Mouse (Mus musculus): ENCODE measurements around the gene Pomt1. TPM values are rescaled to one million over a fixed set of nuclear protein-coding genes. Genes with fewer than 3 reads are reported as not detected.

Pomt1 gene
- total and polyA plus RNA-seq, 3 experiments, result 13.6 to 16.7 (median 16.0) TPM

DNA sequence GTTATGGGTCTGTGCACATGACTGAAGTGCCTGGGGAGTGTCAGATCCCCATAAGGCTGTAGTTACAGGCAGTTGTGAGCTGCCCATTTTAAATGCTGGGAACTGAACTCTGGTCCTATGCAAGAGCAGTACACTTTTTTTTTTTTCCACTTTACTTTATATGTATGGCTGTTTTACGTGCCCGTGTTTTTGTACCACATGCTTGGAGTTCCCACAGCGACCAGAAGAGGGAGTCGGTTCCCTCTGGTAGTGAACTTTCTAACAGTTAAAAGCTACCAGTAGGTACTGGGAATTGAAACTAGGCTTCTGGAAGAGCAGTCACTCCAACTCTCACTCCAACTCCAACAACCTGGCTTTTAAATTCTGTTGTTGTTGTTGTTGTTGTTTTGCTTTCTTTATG, 24.2 kb downstream of the Pomt1 start (continued):
- TF ChIP-seq MAZ (IDR thresholded peaks at IDR 0.05; ENCODE audit: low read depth, low read length) (no peak), MAX (IDR thresholded peaks at IDR 0.05; ENCODE audit: low read length) (peak; percentile 30), IRF4 (IDR thresholded peaks at IDR 0.05; ENCODE audit: low read depth, low read length) (peak; percentile 7; the same call in 1 of the 2 replicates), POLR2AphosphoS2 (IDR thresholded peaks at IDR 0.05; ENCODE audit: low read depth, low read length) (no peak), USF2 (conservative IDR thresholded peaks at IDR 0.05; ENCODE audit: low read depth, low read length) (no peak), ZKSCAN1 (IDR thresholded peaks at IDR 0.05; ENCODE audit: borderline replicate concordance, low read depth, low read length) (no peak), JUN (IDR thresholded peaks at IDR 0.05; ENCODE audit: insufficient read depth, low read depth, low read length) (no peak), SMC3 (IDR thresholded peaks at IDR 0.05; ENCODE audit: low read depth, low read length) (peak; percentile 45), NRF1 (IDR thresholded peaks at IDR 0.05; ENCODE audit: low read depth, low read length) (no peak), PAX5 (IDR thresholded peaks at IDR 0.05; ENCODE audit: low read length) (no peak), ZNF384 (IDR thresholded peaks at IDR 0.05; ENCODE audit: low read depth, low read length) (peak; percentile 72), E2F4 (IDR thresholded peaks at IDR 0.05; ENCODE audit: insufficient replicate concordance, low read depth, low read length) (no peak), EP300 (IDR thresholded peaks at IDR 0.05; ENCODE audit: low read length) (no peak), ZC3H11A (IDR thresholded peaks at IDR 0.05; ENCODE audit: low read depth, low read length) (no peak)

DNA sequence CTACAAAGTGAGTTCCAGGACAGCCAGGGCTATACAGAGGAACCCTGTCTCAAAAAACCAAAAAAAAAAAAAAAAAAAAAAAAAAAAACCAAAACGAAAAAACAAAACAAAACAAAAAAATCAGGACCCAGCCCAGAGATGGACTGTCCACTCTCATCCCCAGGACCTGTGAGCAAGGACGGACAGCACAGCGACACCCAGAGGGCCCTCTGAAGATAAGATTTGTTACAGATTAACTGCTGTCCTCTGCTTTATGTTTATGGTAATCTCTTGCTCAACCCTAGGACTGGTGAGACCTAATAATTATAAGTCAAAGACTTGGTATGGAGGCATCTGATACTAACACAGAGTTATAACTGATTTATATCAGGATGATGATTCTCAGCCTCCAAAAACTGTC, 39.4 kb downstream of the Pomt1 start:
- H3K27me3 ChIP-seq (replicated peaks), result no peaks in the 10 kb centered on the region
- H3K4me2 ChIP-seq (ENCODE audit: insufficient read depth, low read depth, poor library complexity, severe bottlenecking), result no peak overlapping the region
- H3K27ac ChIP-seq (ENCODE audit: insufficient read depth, low read depth), result no peak overlapping the region
- TF ChIP-seq IRF4 (IDR thresholded peaks at IDR 0.05; ENCODE audit: low read depth, low read length) (no peak), ZKSCAN1 (IDR thresholded peaks at IDR 0.05; ENCODE audit: borderline replicate concordance, low read depth, low read length) (no peak), ZC3H11A (IDR thresholded peaks at IDR 0.05; ENCODE audit: low read depth, low read length) (no peak), CHD1 (IDR thresholded peaks at IDR 0.05; ENCODE audit: low read depth, low read length) (no peak), MEF2A (IDR thresholded peaks at IDR 0.05; ENCODE audit: borderline replicate concordance, low read depth, low read length) (no peak), USF2 (conservative IDR thresholded peaks at IDR 0.05; ENCODE audit: low read depth, low read length) (no peak), NRF1 (IDR thresholded peaks at IDR 0.05; ENCODE audit: low read depth, low read length) (no peak), ZNF384 (IDR thresholded peaks at IDR 0.05; ENCODE audit: low read depth, low read length) (no peak), POLR2A (IDR thresholded peaks at IDR 0.05; ENCODE audit: low read depth, low read length) (no peak), MAX (IDR thresholded peaks at IDR 0.05; ENCODE audit: low read length) (no peak), KAT2A (IDR thresholded peaks at IDR 0.05; ENCODE audit: insufficient replicate concordance, low read length) (no peak), NELFE (IDR thresholded peaks at IDR 0.05; ENCODE audit: low read depth, low read length) (no peak)
- no peaks in the 10 kb centered on the region for H3K79me2 ChIP-seq (replicated peaks; ENCODE audit: control insufficient read depth, extremely low read depth, insufficient read depth, poor library complexity, severe bottlenecking)
- H3K4me3 ChIP-seq (replicated peaks in 1 of 3; ENCODE audit: low read depth in 2 of 3, low read length in 2 of 3, poor library complexity in 1 of 3), result no peak overlapping the region
- H3K4me1 ChIP-seq (ENCODE audit: control insufficient read depth in 1 of 2, insufficient read depth in 2 of 2), result peaks cover 0 to 13% of the 10 kb centered on the region in 2 experiments; a peak in 3 of 4 replicates
- in situ Hi-C loops (cut with MboI; ENCODE audit: low pct_ligation_motif_present, low pct_unique_long_range_greater_than_20kb, low sequenced_read_pairs), result no loop called here
- dilution Hi-C loops (cut with MboI; ENCODE audit: extremely low pct_ligation_motif_present, extremely low pct_unique_long_range_greater_than_20kb, low sequenced_read_pairs), result no loop called here
- peaks cover 30 to 42% of the 10 kb centered on the region in 2 experiments for H3K36me3 ChIP-seq (replicated peaks in 1 of 2; ENCODE audit: control insufficient read depth in 1 of 2, insufficient read depth in 1 of 2, low read length in 1 of 2)
- no peaks in the 10 kb centered on the region for H3K9me3 ChIP-seq (replicated peaks; ENCODE audit: low read length)
- H3K9ac ChIP-seq (ENCODE audit: insufficient read depth, low read depth), result no peak overlapping the region
- DNase-seq (ENCODE audit: extremely low read depth), result no peak

All from CH12.LX (cell line).